8 mouse cellular contexts compared by ENCODE assay signal in the genomic region with DNA sequence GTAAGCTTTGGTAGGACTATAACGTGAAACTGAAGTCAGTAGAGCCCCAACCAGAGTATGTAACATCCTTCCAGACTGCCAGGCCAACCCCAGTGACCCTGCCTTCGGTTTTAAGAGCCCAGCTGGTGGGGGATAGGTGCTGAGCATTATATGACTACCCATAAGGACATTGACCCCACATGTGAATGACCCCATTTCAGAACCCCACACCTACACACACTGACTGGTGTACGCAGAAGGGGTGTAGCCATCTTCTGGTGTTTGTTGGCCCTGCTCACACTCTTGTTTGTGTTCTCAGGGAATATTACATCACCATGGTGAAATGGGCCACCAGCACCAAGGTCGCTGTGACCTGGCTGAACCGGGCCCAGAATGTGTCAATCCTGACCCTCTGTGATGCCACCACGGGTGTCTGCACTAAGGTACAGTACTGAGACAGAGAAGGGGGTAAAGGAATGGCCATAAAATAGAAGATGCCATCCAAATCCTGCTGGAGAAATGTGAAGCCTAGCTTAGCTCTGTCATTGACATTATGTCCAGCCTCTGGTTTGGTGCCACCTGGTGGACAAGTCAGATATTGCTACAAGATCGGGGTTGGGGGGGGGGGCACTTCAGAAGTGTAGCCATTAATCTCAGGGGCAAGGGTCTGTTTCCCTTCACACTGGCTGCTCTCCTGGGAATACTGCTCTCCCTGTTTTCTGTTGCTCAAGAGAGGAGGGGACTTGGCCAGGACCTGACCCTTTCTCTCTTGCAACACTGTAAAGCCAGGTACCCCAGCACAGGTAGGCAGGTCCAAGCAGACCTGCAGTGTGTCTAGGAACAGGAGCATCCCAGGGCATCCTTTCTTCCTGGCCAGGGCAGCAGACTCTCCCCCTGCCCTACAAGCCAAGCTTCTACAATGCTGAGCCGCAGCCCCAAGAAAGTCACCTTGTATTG.
DNase-seq lines count a peak whose midpoint lies in the region; ATAC-seq lines count a peak whose summit lies in the region.

No protein-coding gene starts in this region.

- peak; percentile 44; the same call in 1 of the 2 replicates for ATAC-seq in kidney, embryonic 14.5 days (ENCODE audit: low FRiP score, low TSS enrichment)

- no peaks in the 10 kb centered on the region for H3K36me3 ChIP-seq in kidney, embryonic 14.5 days (ENCODE audit: control insufficient read depth, insufficient read depth, low read length)
- no peaks in the 10 kb centered on the region for H3K36me3 ChIP-seq in midbrain, embryonic 10.5 days

- no peaks in the 10 kb centered on the region for H3K9me3 ChIP-seq in kidney, embryonic 14.5 days (ENCODE audit: control insufficient read depth, low read length)
- H3K9me3 ChIP-seq in midbrain, embryonic 10.5 days (replicated peaks): no peaks in the 10 kb centered on the region

- H3K4me2 ChIP-seq in kidney, embryonic 14.5 days (replicated peaks; ENCODE audit: low read depth, low read length): no peak overlapping the region

- DNase-seq in ovary, postnatal 14 days (ENCODE audit: low spot score): peak; percentile 25
- DNase-seq in ovary, postnatal 10 days (ENCODE audit: low spot score): no peak
- DNase-seq in adrenal gland, adult (ENCODE audit: inconsistent age in 2 of 2, low spot score in 1 of 2): peak; percentile 13 to 78
- DNase-seq in cerebellum, postnatal 36 days: peak; percentile 46 to 52
- peak; percentile 34 for DNase-seq in midbrain, embryonic 10.5 days (ENCODE audit: low spot score)
- peak; percentile 60 for DNase-seq in thymus, postnatal 4 days
- no peak for DNase-seq in left cerebral cortex, adult 9 months (ENCODE audit: low spot score in 2 of 2)

- no peaks in the 10 kb centered on the region for H3K4me1 ChIP-seq in kidney, embryonic 14.5 days (ENCODE audit: control insufficient read depth, insufficient read depth, low read length)
- H3K4me1 ChIP-seq in midbrain, embryonic 10.5 days: peaks cover 7% of the 10 kb centered on the region

- H3K9ac ChIP-seq in kidney, embryonic 14.5 days (ENCODE audit: low read depth, low read length): no peak overlapping the region

- H3K27me3 ChIP-seq in kidney, embryonic 14.5 days (ENCODE audit: control insufficient read depth, insufficient read depth, low read length): no peaks in the 10 kb centered on the region
- H3K27me3 ChIP-seq in midbrain, embryonic 10.5 days (ENCODE audit: low read depth, poor library complexity, severe bottlenecking): no peaks in the 10 kb centered on the region

- no peak overlapping the region for H3K4me3 ChIP-seq in kidney, embryonic 14.5 days (ENCODE audit: low read length)
- H3K4me3 ChIP-seq in midbrain, embryonic 10.5 days: no peak overlapping the region

- no peak overlapping the region for H3K27ac ChIP-seq in kidney, embryonic 14.5 days (ENCODE audit: low read depth, low read length)
- H3K27ac ChIP-seq in midbrain, embryonic 10.5 days (replicated peaks): no peak overlapping the region

- WGBS in kidney, embryonic 14.5 days: 58% methylated on average over 8 of the region's 8 CpGs
- WGBS in midbrain, embryonic 10.5 days: 61% methylated on average over 8 of the region's 8 CpGs

Comparison
In these comparisons a context has a peak if more than half of its experiments do, and no peak if none do; other contexts are left out.
1. DNase-seq: peak in ovary, postnatal 14 days (single experiment), adrenal gland, adult (2 of 2), cerebellum, postnatal 36 days (2 of 2), midbrain, embryonic 10.5 days (single experiment) and thymus, postnatal 4 days (single experiment); none in ovary, postnatal 10 days (single experiment) and left cerebral cortex, adult 9 months (0 of 2).